Mouse (Mus musculus) cerebellum, adult 2 months (tissue): Measurements from ENCODE around the gene Sp4.

Experiments
- CTCF ChIP-seq: fragments of 200-500 bp; IDR thresholded peaks from 2 replicates; pipeline ENCODE4 v1.5.1; 2011; ENCODE audit warnings: low read depth, mild to moderate bottlenecking, control low read depth, low read length, moderate library complexity, borderline replicate concordance; ENCODE audit not compliant: insufficient read depth
- POLR2A ChIP-seq: fragments of 200-500 bp; IDR thresholded peaks from 2 replicates; pipeline ENCODE4 v1.6.1; 2011; ENCODE audit warnings: low read length, control low read depth, borderline replicate concordance; ENCODE audit not compliant: insufficient read depth

- TF ChIP-seq POLR2A: no peak
- no peak for TF ChIP-seq CTCF
These were observed 1.3 kb downstream of the Sp4 start for GRCm38 (mm10) chr12:118299956-118300355.
